Comparison of ENCODE assay signal across 20 mouse cellular contexts in genomic region chr4:140561744-140562143, GRCm38 (mm10).
DNase-seq lines count a peak whose midpoint lies in the region; ATAC-seq and TF ChIP-seq lines count a peak whose summit lies in the region.
"Had no signal": no experiment of that assay in that cellular context is flagged by ENCODE, and none has a peak within 500 bp of the region (broad histone marks: within the 10 kb centered on the region; RNA-seq: fewer than 3 reads in every experiment).

No protein-coding gene starts in this region.

- no peak overlapping the region for H3K4me2 ChIP-seq in kidney, postnatal 0 days (ENCODE audit: low read length)
- H3K4me2 ChIP-seq in kidney, embryonic 16.5 days (replicated peaks; ENCODE audit: low read depth, low read length), result no peak overlapping the region
- H3K4me2 ChIP-seq in lung, postnatal 0 days (replicated peaks; ENCODE audit: low read depth, low read length), result no peak overlapping the region
- H3K4me2 ChIP-seq: embryonic facial prominence, embryonic 13.5 days; heart, embryonic 11.5 days; hindbrain, embryonic 13.5 days; limb, embryonic 15.5 days; midbrain, embryonic 13.5 days; neural tube, embryonic 15.5 days had no signal

- no peak overlapping the region for H3K27ac ChIP-seq in kidney, postnatal 0 days
- no peak overlapping the region for H3K27ac ChIP-seq in kidney, embryonic 16.5 days (ENCODE audit: low read length)
- H3K27ac ChIP-seq in lung, postnatal 0 days (ENCODE audit: low read length), result no peak overlapping the region
- H3K27ac ChIP-seq: embryonic facial prominence, embryonic 13.5 days; limb, embryonic 15.5 days; midbrain, embryonic 13.5 days had no signal

- H3K9ac ChIP-seq in kidney, postnatal 0 days (ENCODE audit: low read depth, low read length), result no peak overlapping the region
- no peak overlapping the region for H3K9ac ChIP-seq in kidney, embryonic 16.5 days (replicated peaks; ENCODE audit: low read length)
- H3K9ac ChIP-seq in lung, postnatal 0 days (replicated peaks; ENCODE audit: low read depth), result no peak overlapping the region
- H3K9ac ChIP-seq: embryonic facial prominence, embryonic 13.5 days; hindbrain, embryonic 13.5 days; limb, embryonic 15.5 days; midbrain, embryonic 13.5 days; neural tube, embryonic 15.5 days had no signal

- no peak for DNase-seq in kidney, postnatal 0 days (ENCODE audit: low spot score)
- DNase-seq in lung, postnatal 0 days (ENCODE audit: low spot score), result no peak
- DNase-seq in lung, postnatal 36 days, result no peak
- DNase-seq in R1 (ENCODE audit: low read depth, low spot score), result peak; percentile 53
- no peak for DNase-seq in layer of hippocampus, postnatal 36 days
- DNase-seq: adrenal gland, adult 2 months; heart, postnatal 10 days; right cerebral cortex, postnatal 14 days; spleen, adult 18-20 months had no signal

- WGBS in kidney, postnatal 0 days, result 99% methylated on average over 3 of the region's 3 CpGs
- WGBS in kidney, embryonic 16.5 days, result 94% methylated on average over 3 of the region's 3 CpGs
- 93% methylated on average over 3 of the region's 3 CpGs for WGBS in lung, postnatal 0 days

- peaks cover 47% of the 10 kb centered on the region for H3K36me3 ChIP-seq in kidney, postnatal 0 days (ENCODE audit: insufficient read depth, low read length)
- H3K36me3 ChIP-seq in kidney, embryonic 16.5 days (ENCODE audit: insufficient read depth, low read length), result peaks cover 56% of the 10 kb centered on the region
- H3K36me3 ChIP-seq in lung, postnatal 0 days (ENCODE audit: insufficient read depth, low read length), result peaks cover 12% of the 10 kb centered on the region; the same call in 1 of the 2 replicates
- peaks cover 69% of the 10 kb centered on the region for H3K36me3 ChIP-seq in E14TG2a.4 (ENCODE audit: insufficient read depth, low read length)

- H3K9me3 ChIP-seq in kidney, postnatal 0 days (replicated peaks; ENCODE audit: low read length), result no peaks in the 10 kb centered on the region
- H3K9me3 ChIP-seq in kidney, embryonic 16.5 days (ENCODE audit: low read length), result peaks cover 8% of the 10 kb centered on the region; the same call in 1 of the 2 replicates
- no peaks in the 10 kb centered on the region for H3K9me3 ChIP-seq in lung, postnatal 0 days (ENCODE audit: low read length)
- peaks cover 5% of the 10 kb centered on the region; the same call in 1 of the 2 replicates for H3K9me3 ChIP-seq in E14TG2a.4 (ENCODE audit: low read length)
- H3K9me3 ChIP-seq: embryonic facial prominence, embryonic 13.5 days; limb, embryonic 15.5 days; neural tube, embryonic 15.5 days had no signal

- TF ChIP-seq EP300 in lung, postnatal 0 days (IDR thresholded peaks at IDR 0.05), result no peak

- no peak overlapping the region for H3K4me3 ChIP-seq in kidney, postnatal 0 days (replicated peaks; ENCODE audit: low read depth, low read length)
- no peak overlapping the region for H3K4me3 ChIP-seq in kidney, embryonic 16.5 days (ENCODE audit: low read length)
- H3K4me3 ChIP-seq in lung, postnatal 0 days (ENCODE audit: low read depth, low read length), result no peak overlapping the region
- H3K4me3 ChIP-seq in E14TG2a.4 (replicated peaks; ENCODE audit: low read length), result no peak overlapping the region
- H3K4me3 ChIP-seq: embryonic facial prominence, embryonic 13.5 days; hindbrain, embryonic 13.5 days; limb, embryonic 15.5 days; midbrain, embryonic 13.5 days; myocyte; neural tube, embryonic 15.5 days had no signal

- no peaks in the 10 kb centered on the region for H3K4me1 ChIP-seq in kidney, postnatal 0 days (replicated peaks; ENCODE audit: insufficient read depth, low read length)
- no peaks in the 10 kb centered on the region for H3K4me1 ChIP-seq in kidney, embryonic 16.5 days (ENCODE audit: insufficient read depth, low read length)
- H3K4me1 ChIP-seq in lung, postnatal 0 days (ENCODE audit: insufficient read depth, low read depth, low read length), result no peaks in the 10 kb centered on the region
- H3K4me1 ChIP-seq in E14TG2a.4 (replicated peaks; ENCODE audit: low read depth, low read length), result peaks cover 64% of the 10 kb centered on the region
- H3K4me1 ChIP-seq: embryonic facial prominence, embryonic 13.5 days had no signal

- peak; percentile 38 for TF ChIP-seq CTCF in kidney, postnatal 0 days (IDR thresholded peaks at IDR 0.05; ENCODE audit: low read depth)
- TF ChIP-seq CTCF in lung, postnatal 0 days (IDR thresholded peaks at IDR 0.05), result 0 out of 2 replicates have a peak, but pooled peaks have one; percentile 14
- TF ChIP-seq CTCF in E14TG2a.4 (conservative IDR thresholded peaks at IDR 0.05; ENCODE audit: low read length), result peak; percentile 55

- H3K27me3 ChIP-seq in kidney, postnatal 0 days (ENCODE audit: insufficient read depth, low read length), result no peaks in the 10 kb centered on the region
- no peaks in the 10 kb centered on the region for H3K27me3 ChIP-seq in kidney, embryonic 16.5 days (ENCODE audit: insufficient read depth, low read length)
- no peaks in the 10 kb centered on the region for H3K27me3 ChIP-seq in lung, postnatal 0 days (replicated peaks; ENCODE audit: insufficient read depth, low read length)
- H3K27me3 ChIP-seq in E14TG2a.4 (ENCODE audit: insufficient read depth, low read length), result no peaks in the 10 kb centered on the region
- H3K27me3 ChIP-seq: embryonic facial prominence, embryonic 13.5 days; hindbrain, embryonic 13.5 days; limb, embryonic 15.5 days; midbrain, embryonic 13.5 days; neural tube, embryonic 15.5 days had no signal

- ATAC-seq in kidney, postnatal 0 days (replicated peaks; ENCODE audit: low FRiP score, low read depth), result no peak
- no peak for ATAC-seq in kidney, embryonic 16.5 days (ENCODE audit: low FRiP score, low TSS enrichment)
- no peak for ATAC-seq in lung, postnatal 0 days
- ATAC-seq: CD4-positive, CD25-positive, alpha-beta regulatory T cell, adult 4 months; forebrain, embryonic 14.5 days had no signal
